In the genomic region with DNA sequence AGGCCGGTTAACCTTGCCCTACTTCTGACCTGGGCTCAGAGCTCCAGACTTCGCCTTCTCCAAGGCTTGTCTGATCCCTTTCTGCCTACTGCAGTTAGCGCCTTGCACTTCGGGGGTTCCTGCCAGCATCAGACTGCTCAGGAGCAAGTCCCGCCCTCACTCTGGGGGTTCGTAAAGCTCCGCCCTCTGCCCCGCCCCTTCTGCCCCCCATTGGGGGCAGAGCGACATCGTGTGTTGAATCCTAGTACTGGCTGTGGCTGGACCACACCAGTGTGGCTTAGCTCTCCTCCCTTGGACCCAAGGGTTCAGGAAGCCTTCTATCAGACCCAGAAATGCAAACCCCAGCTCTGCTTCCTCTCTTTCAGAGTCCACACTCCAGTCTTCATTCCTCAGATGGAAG, we compare ENCODE assay signal across 8 mouse cellular contexts. TPM values are rescaled to one million over a fixed set of nuclear protein-coding genes. Genes with fewer than 3 reads are reported as not detected.
DNase-seq lines count a peak whose midpoint lies in the region; ATAC-seq and TF ChIP-seq lines count a peak whose summit lies in the region.

A gene (minus strand): TSS at position 135 of the 400 bp plus-strand sequence.

- no peak within 1 kb of the TSS for H3K9ac ChIP-seq in intestine, postnatal 0 days (ENCODE audit: low read depth, low read length)

- H3K27ac ChIP-seq in intestine, postnatal 0 days (ENCODE audit: low read depth, low read length): no peak within 1 kb of the TSS; the same call in 1 of the 2 replicates
- no peak within 1 kb of the TSS for H3K27ac ChIP-seq in midbrain, embryonic 10.5 days (replicated peaks)

- no peak within 1 kb of the TSS for H3K4me3 ChIP-seq in intestine, postnatal 0 days (ENCODE audit: low read depth, low read length)
- peak within 1 kb of the TSS; percentile 31; the same call in 1 of the 2 replicates for H3K4me3 ChIP-seq in midbrain, embryonic 10.5 days

- TF ChIP-seq CTCF in intestine, postnatal 0 days (IDR thresholded peaks at IDR 0.05; ENCODE audit: low read depth): peak; percentile 91

- no peaks in the 10 kb centered on the region for H3K27me3 ChIP-seq in intestine, postnatal 0 days (replicated peaks; ENCODE audit: control insufficient read depth, insufficient read depth, low read length)
- no peaks in the 10 kb centered on the region for H3K27me3 ChIP-seq in midbrain, embryonic 10.5 days (ENCODE audit: low read depth, poor library complexity, severe bottlenecking)

- 1% methylated on average over 10 of the region's 10 CpGs for WGBS in intestine, postnatal 0 days
- 8% methylated on average over 10 of the region's 10 CpGs for WGBS in midbrain, embryonic 10.5 days

- no peaks in the 10 kb centered on the region for H3K36me3 ChIP-seq in intestine, postnatal 0 days (ENCODE audit: control insufficient read depth, insufficient read depth)
- no peaks in the 10 kb centered on the region for H3K36me3 ChIP-seq in midbrain, embryonic 10.5 days

- intact Hi-C loops in left cerebral cortex, postnatal 36 days (cut with DNase I): no loop called here

- DNase-seq in adrenal gland, adult 8-10 months: peak; percentile 76
- peak; percentile 77 for DNase-seq in embryo, embryonic 9.5 days (ENCODE audit: extremely low spot score)
- DNase-seq in left cerebral cortex, postnatal 36 days (ENCODE audit: low spot score in 2 of 2): peak; percentile 50 to 52
- DNase-seq in midbrain, embryonic 10.5 days (ENCODE audit: low spot score): peak; percentile 54
- DNase-seq in right cerebral cortex, postnatal 4 days: peak; percentile 79
- no peak for DNase-seq in MN1 (ENCODE audit: low spot score)

- H3K9me3 ChIP-seq in intestine, postnatal 0 days (ENCODE audit: control insufficient read depth): no peaks in the 10 kb centered on the region
- no peaks in the 10 kb centered on the region for H3K9me3 ChIP-seq in midbrain, embryonic 10.5 days (replicated peaks)

- ATAC-seq in granulocyte monocyte progenitor cell, adult 5-6 weeks (replicated peaks; ENCODE audit: poor library complexity, severe bottlenecking): peak; percentile 99
- peak; percentile 80; the same call in 1 of the 2 replicates for ATAC-seq in intestine, postnatal 0 days

- peak within 1 kb of the TSS; percentile 44 for H3K4me2 ChIP-seq in intestine, postnatal 0 days (replicated peaks; ENCODE audit: low read depth)

- H3K4me1 ChIP-seq in intestine, postnatal 0 days (replicated peaks; ENCODE audit: control insufficient read depth, insufficient read depth, low read length): no peaks in the 10 kb centered on the region
- H3K4me1 ChIP-seq in midbrain, embryonic 10.5 days: peaks cover 5% of the 10 kb centered on the region; the same call in 1 of the 2 replicates

RNA-seq across cellular contexts. Expression of the gene that starts here (rescaled TPM):
- 1 to 10 TPM in 2 of 4 experiments, under 1 TPM in 1, not detected in 1; 0.45 to 2.1 (median 1.8) TPM for total RNA-seq in adrenal gland, adult 8-10 months (2022)
- not detected in 2 replicates for total RNA-seq in granulocyte monocyte progenitor cell, adult 5-6 weeks (2014; fragmentation: Nextera tagmentation)
- total RNA-seq in granulocyte monocyte progenitor cell, adult 5-6 weeks (2017): not detected in 2 replicates
- polyA plus RNA-seq in intestine, postnatal 0 days (2015; fragmentation: Nextera tagmentation; extraction: Ambion mirVana): 0.47 and 0.76 TPM in 2 replicates
- total RNA-seq in left cerebral cortex, postnatal 36 days (2021): under 1 TPM in 1 of 2 experiments, not detected in 1; 0.15 TPM
- 0.05 and 0.26 TPM in 2 replicates for polyA plus RNA-seq in midbrain, embryonic 10.5 days (2016; fragmentation: Nextera tagmentation; extraction: Ambion mirVana)

Comparison
In these comparisons a context has a peak if more than half of its experiments do, and no peak if none do; other contexts are left out.
1. Peak in ATAC-seq in granulocyte monocyte progenitor cell, adult 5-6 weeks; RNA of the gene not detected or under 1 TPM.
2. Peak in ATAC-seq and H3K4me2 ChIP-seq in intestine, postnatal 0 days; RNA of the gene not detected or under 1 TPM.
3. Peak in DNase-seq in left cerebral cortex, postnatal 36 days; RNA of the gene not detected or under 1 TPM.
4. Peak in DNase-seq and H3K4me3 ChIP-seq in midbrain, embryonic 10.5 days; RNA of the gene not detected or under 1 TPM.